Mouse (Mus musculus): Measurements from ENCODE around the gene Scp2.

Scp2 gene

DNA sequence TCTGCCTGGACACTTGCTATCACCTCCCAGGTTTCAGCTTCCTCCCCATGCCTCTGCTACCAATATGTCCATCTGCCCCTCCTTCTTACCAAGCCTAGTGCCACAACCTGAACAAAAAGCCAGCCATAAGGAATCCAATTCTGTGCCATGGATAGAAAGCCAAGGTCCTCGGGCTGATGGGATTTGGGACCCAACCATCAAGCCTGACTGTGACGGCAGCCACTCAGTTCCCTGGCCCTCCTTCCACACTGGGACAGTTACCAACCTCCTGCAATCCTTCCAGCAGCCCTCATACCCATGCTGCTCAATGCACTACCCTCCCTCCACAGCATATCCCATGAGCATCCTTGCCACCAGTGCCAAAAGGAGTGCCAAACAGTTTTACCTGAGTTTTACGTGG lies 128.5 kb downstream of the Scp2 start:
- DNase-seq, result no peak

DNA sequence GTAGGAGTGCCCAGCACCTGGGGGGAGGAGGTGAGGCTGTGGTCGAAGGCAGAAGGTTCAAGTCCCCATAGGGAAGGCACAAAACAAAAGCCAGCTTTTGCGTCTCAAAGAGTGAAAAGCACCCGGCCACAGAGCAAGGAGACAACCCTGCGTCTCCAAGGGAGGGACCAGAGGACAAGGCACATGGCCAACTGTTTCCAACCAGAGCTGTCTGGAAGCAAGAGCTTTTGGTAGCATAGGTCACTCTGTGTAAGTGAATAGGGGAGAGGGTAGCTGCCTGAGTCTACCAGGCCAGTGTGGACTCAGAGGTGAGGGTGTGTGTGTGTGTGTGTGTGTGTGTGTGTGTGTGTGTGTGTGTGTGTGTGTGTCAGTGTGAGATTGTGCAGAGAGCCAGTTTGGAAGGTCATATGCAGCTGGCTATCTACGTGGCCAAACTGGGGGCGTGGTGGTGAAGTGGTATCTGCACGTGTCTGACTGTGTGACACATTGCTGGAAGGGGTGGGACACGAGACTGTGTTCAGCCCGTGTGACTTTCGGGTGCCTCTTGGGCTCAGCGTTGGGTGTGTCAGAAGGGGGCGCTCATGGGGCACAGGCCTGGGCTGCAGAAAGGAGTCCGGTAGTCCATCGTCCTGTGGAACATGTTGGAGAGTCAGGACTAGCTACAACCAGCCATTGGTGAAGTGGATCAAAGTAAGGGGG lies 129.6 kb downstream of the Scp2 start:
- peak; percentile 52 to 60 for DNase-seq

DNA sequence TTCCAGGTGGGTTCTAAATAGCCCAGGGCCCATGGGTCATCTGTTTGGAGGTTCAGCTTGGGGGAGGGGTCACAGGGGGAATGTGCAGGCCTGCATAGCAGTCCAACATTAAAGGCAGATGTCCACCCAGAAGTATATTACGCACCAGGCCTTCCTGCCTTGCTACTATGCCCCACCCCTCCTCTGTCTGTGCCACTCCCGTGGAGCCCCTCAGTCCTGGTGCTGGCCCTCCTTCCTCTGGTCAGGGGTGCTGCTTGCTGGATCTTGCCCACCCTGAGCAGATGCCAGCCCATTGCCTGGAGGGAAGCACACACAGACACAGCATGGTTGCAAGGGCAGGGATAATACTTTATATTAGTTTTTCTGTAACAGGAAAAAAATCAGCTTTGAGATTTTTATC lies 130.3 kb downstream of the Scp2 start:
- no peak for DNase-seq

DNA sequence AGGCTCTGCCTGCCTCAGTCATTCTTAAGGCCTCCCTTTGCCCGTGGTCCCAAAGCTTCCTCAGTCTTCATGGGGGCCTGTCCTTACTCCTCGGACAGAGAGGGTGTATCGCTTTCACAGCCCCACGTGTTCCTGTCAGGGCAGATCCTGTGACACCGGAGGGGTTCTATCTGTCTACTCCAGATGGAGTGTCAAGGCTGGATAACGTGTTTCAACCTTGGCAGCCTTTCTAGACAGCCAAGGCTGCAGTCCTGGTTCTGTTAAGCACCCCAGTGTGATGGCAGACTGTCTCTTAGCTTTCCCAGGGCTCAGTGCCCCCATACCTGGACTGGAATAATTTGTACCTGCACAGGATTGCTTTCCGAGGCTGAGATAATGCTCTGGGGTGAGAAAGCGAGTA lies 136.3 kb downstream of the Scp2 start:
- no peak for DNase-seq

DNA sequence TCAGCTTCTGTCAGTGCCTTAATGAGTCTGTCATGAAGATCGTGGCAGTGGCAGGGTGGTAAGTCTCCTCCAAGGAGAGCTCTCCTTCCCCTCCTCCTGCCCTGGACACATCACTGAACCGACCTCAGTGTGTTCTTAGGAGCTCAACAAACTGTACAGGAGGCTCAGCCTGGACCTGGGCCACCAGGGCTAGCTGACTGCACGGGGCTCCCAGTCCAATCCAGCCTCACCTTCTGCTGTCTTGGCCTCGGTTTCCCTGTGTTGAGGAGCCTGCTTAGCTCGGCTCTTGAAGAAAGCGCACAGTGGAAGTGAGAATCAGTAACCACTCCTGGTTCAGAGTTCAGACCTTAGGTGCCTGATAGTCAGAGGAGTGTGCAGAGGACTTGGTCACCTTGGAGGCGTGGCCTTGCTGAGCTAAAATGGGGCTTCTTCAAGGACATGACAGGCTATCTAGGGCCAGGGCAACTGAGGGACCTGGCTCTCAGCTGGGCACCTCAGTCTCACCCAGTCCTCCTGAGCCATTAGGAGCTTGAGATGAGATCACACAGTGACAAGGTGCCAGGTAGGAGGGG lies 137.2 kb downstream of the Scp2 start:
- DNase-seq, result no peak

DNA sequence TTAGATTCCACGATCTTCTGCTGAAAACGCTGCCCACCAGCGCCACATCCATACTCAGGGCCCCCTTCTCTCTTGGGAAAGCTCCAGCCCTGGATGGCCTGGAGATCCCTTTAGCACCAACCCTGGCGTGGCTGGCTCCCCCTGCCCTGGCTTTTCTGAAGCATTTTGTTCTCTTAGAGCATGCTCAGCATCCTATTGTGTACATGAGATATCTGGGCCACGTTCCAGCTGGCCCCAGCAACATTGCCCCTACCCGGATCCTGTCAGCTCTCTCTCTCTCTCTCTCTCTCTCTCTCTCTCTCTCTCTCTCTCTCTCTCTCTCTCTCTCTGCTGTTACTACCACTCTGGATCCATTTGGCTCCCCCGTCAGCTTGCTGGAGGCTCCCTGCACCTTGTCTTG lies 139.5 kb downstream of the Scp2 start:
- DNase-seq, result no peak

DNA sequence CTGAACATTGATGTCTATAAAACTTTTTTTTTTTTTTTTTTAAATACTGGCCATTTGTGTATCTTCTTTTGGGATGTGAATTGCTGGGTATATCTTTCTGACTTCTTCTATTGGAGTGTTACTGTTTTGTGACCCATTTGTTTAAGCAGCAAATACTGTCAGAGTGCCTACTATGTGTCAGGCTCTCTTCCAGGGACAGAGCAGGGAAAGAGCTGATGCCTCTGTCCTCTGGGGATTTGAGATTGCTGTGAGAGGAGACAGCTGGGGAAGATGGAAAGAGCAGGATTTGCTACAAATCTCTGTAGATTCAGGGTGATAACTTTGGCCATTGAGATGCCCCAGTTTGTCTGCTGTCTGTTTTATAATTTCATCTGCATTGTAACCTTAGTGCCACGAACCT lies 145.4 kb downstream of the Scp2 start:
- no peak for DNase-seq

DNA sequence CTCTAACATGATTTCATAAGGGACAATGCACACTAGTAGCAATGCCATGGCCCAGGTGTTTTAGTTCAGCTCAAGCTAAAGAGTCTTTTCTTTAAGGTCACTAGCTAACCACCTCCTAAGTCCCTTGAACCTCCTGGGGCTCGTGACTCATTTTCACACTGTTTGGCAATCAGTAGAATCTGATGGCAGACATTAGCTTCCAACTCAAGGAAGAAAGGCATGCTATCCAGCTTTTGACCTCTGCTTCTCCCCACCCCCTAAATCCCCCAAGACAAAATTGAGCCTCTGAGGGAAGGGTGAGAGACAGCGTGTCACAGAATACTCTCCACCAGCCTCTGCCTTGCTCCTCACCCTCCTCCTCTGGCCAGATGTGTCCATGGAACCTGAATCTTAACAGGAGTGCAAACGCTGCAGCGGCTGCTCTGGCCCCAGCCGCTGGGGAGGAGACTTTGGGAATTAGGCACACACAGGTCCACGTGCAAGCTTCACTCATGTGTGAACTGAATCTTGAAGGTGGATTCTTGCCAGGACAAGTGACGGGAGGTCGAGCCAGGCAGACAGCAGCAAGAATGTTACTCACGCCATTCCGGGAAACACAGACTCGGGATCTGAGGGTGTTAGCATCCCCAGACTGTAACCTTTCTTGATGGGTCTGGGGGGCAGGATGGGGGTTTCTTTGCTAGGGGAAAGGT lies 146.0 kb downstream of the Scp2 start:
- DNase-seq, result peak; percentile 85 to 87

DNA sequence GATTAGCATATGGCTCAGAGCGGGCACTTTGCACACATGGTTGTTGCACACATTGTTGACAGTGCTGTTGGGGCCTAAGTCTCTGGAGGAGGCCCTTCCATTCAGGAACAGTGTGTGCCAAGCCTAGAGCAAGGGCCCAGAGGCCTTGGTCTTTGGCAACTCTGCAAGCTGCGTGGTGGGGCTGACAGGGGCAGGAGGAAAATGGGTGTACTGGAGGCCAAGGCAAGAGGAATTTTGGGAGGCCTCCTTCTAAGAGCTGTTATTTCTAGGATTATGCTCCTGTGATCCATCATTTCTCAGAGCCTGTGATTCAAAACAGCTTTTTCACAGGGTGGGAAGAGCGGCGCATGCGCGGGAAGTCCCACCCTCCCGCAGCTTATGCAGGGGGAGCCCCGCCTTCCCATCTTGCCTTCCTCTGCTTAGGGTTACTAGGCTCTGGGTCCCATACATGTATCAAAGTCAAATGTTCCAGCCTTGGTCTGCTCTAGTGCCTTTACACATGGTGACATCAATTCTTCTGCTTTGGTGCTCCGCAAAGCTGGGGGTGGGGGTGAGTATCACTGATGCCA lies 148.3 kb downstream of the Scp2 start:
- DNase-seq, result no peak

DNA sequence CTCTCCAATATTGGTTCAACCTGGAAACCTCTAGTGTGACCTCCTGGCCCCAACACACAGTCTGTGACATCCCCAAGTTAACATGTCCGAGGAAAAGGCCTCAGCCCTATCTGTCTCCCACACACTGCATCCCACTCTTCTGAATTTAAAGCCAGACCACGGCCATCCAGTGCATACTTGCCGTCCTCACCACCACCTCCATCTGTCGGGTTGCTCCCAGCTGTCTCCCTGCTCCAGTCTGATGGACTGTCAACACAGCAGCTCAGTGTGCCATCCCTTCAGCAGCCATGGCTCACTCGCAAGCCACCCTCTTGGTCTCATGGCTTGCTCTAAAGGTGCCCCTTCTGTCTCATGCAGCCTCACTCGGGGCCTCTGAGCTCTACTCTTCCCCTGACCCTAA lies 149.1 kb downstream of the Scp2 start:
- DNase-seq, result no peak

DNA sequence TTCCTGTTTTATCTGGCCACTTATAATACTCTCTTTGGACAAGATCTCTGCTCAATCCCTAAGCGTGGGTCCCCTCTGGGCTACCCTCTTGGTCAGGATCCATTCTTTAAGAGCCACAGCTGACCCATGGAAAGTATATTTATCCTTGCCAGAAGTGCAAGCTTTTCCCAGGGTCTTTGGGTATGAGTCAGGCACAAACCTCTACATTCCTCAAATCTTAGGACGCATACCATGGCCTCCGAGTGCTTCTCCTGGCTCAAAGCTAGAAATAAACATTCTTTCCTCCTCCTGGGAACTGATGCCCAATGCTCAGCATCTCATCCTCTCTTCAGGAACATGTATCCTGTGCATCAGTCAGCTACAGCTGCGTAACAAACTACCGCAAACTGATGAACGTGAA lies 149.8 kb downstream of the Scp2 start:
- DNase-seq, result no peak

Data from kidney, adult 8-10 months (tissue).